Mouse (Mus musculus) left cerebral cortex, postnatal 36 days (tissue): ENCODE data around the gene Gm27021. TPM values are rescaled to one million over a fixed set of nuclear protein-coding genes. Genes with fewer than 3 reads are reported as not detected.

Experiments
- DNase-seq, 2 experiments: peaks; one replicate each; pipeline ENCODE4 v3.0.0; 2021 to 2022; ENCODE audit warnings: low spot score in 2 of 2, mixed read lengths in 1 of 2
- intact Hi-C: fragments of 180-260 bp; cut with DNase I; formaldehyde crosslinking; loops from one replicate; pipeline ENCODE4 v1.15.1; 2025
- total RNA-seq, 2 experiments: library from RNA; stranded (reverse); gene quantifications; 2 replicates each; pipeline ENCODE4 v1.2.3; 2021

Gm27021 gene
- total RNA-seq, 2 experiments from 2014 or later: 0.95 TPM; not detected in 1

DNA sequence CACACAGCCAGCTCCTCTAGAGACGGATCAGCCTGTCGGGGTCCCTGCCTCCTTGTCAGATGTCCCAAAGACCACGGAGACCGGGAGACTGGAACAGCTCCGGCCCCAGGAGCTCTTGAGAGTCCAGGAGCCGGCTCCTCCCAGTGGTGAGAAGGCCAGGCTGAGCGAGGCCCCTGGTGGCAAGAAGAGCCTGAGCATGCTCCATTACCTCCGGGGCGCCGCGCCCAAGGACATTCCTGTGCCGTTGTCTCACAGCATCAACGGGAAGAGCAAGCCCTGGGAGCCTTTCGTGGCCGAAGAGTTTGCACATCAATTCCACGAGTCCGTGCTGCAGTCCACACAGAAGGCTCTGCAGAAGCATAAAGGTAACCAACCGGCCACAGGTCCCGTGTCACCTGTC lies 92.9 kb downstream of the Gm27021 start:
- intact Hi-C loops: no loop called here
- DNase-seq: no peak

DNA sequence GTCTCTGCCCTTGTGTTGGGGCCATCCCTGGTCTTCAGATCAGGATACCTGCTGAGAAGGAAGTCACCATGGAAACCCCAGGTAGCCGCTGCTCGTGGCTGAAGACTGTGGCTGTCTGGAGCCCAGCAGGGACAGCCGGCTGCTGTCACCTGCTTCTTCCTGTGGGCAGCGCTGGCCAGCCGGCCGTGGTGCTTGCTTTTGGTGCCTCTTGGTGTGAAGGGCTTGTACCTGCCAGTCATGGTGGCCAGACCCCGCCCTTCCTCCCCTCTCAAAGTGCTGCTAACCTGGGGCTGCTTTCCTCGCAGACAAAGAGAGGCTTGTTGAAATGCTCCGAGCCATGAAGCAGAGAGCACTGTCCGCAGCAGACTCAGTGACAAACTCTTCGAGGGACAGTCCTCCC lies 94.0 kb downstream of the Gm27021 start:
- intact Hi-C loops: no loop called here
- no peak for DNase-seq

DNA sequence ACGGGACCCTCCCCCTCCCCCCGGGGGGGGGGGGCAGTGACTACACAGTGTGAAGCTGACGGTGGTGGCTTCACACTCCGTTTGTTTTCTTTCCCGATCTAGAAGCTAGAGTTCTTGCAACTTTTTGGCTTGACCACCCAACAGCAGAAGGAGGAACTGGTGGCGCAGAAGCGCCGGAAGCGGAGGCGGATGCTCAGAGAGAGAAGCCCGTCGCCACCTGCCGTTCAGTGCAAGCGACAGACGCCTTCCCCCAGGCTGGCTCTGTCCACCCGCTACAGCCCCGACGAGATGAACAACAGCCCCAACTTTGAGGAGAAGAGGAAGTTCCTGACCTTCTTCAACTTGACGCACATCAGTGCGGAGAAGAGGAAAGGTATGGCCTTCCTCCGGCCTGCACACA lies 95.3 kb downstream of the Gm27021 start:
- intact Hi-C loops: no loop called here

DNA sequence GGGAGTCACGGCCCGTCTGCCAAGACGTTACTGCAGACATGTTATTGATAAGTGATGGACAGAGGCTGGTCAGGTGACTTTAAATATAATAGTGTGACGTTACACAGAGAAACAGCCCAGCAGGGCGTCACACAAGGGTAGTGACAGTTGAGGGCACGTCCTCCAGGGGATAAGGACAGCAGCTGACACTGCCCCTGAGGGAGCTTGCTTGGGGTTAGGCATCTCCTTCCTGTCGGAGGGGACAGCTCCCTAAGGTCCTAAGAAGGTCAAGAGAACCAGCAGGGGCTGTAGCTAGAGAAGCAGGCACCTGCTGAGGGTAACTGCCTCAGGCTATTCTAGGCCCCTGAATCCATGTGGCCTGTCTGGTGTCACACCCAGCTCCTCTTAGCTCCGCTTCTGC lies 96.3 kb downstream of the Gm27021 start:
- no peak for DNase-seq
- intact Hi-C loops: no loop called here

More for the DNA sequence above, 95.3 kb downstream of the Gm27021 start:
- DNase-seq: peak in 1 of 2 experiments; percentile 76

DNA sequence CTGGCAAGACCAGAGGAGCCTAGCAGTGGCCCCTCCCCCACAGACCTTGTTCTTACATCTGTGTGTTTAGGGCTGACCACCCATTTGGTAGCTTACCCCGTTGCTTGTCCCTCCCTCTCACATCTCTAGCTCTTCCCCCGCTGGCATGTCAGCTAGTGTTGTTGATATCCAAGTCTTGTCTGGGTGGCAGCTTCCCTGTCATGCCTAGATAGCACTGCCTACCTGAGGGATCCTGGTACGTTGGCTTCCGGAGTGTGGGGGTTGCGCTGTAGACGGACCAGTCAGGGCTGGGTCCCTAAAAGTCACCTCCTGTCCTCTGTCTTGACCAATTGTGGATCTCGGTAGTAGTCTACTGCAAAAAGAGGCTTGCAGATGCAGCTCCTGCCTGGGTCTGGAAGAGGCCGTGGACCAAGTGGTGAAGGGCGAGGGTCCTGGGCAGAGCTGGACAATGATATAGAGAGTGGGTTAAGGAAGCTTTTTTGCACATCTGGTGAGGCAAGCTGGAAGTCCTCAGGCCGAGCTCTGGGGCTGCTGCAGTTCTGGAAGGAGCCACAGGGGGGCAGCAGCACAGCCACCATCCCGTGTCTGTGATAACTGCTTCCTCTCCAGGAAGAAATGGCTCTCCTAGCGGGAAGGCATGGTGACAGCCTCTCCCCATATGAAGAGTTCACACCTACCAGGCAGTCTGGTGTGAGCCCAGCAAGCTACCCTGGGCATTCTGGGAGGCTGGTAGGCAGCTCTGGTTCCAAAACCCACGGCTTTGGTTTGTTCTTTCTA lies 97.8 kb downstream of the Gm27021 start:
- intact Hi-C loops: no loop called here
- peak; percentile 76 to 77 for DNase-seq

DNA sequence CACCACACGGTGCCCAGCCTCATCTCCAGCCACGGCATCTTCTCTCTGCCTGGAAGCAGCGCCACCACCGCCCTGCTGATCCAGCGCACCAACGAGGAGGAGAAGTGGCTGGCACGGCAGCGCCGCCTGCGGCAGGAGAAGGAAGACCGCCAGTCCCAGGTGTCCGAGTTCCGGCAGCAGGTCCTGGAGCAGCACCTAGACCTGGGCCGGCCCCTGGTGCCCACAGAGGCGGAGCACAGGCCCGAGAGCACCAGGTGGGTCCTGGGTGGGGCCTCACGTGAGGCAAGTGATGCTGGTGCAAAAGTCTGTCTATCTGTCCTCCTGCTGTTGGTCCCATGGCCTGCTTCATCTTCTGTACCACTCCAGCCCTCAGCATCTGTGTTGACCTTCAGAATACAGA lies 98.8 kb downstream of the Gm27021 start:
- no peak for DNase-seq
- intact Hi-C loops: no loop called here

DNA sequence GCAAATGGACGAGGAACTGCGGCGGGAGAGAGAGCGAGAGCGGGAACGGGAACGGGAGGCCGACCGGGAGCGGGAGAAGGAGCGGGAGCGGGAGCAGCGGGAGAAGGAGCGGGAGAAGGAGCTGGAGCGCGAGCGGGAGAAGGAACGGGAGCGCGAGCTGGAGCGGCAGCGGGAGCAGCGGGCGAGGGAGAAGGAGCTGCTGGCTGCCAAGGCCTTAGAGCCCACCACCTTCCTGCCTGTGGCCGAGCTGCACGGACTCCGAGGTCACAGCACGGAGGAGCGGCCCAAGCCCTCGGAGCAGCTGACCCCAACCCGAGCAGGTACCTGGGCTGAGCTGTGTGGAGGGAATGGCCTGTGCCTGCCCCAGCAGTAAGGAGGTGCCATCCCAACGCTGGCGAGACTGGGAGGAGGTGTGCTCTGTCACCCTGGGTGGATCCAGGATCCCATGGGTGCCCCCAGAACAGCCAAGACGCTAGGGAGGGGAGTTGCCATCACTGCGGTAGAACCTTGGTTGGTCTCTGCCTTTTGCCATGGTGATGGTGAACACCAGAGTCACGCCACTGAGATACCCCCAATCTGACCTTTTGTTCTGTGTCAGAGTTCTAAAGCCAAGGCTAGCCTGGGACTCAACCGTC lies 99.6 kb downstream of the Gm27021 start:
- no peak for DNase-seq
- intact Hi-C loops: no loop called here

DNA sequence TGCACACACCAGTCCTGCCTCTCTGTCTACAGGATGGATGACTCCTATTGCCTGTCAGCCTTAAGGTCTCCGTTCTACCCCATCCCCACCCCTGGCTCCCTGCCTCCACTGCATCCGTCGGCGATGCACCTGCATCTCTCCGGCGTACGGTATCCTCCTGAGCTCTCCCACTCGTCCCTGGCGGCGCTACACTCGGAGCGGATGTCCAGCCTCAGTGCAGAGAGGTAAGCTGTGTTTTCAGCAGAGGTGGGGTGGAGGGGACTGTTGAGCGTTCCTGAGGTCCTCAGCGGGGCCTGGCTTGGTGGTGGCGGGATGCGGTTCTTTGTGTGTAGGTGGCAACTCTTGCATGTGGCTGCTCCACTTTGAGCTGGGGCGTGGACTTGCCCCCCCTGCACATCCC lies 100.1 kb downstream of the Gm27021 start:
- DNase-seq: no peak
- intact Hi-C loops: no loop called here

DNA sequence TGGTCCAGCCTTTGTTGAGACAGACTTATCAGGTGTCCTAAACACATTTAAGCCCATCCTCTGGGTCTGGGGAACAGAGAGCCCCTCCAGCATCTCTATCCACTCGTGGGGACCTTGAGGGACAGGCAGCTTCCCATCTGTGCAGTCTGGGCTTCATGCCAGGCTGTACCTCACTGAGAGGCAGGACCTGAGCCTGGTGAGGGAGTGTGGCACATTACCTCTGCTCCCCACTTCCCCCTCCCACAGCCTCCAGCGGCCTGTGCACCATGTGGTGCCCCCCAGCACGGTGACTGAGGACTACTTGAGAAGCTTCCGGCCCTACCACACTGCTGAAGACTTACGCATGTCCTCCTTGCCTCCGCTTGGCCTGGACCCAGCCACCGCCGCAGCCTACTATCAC lies 101.2 kb downstream of the Gm27021 start:
- no peak for DNase-seq
- intact Hi-C loops: no loop called here

DNA sequence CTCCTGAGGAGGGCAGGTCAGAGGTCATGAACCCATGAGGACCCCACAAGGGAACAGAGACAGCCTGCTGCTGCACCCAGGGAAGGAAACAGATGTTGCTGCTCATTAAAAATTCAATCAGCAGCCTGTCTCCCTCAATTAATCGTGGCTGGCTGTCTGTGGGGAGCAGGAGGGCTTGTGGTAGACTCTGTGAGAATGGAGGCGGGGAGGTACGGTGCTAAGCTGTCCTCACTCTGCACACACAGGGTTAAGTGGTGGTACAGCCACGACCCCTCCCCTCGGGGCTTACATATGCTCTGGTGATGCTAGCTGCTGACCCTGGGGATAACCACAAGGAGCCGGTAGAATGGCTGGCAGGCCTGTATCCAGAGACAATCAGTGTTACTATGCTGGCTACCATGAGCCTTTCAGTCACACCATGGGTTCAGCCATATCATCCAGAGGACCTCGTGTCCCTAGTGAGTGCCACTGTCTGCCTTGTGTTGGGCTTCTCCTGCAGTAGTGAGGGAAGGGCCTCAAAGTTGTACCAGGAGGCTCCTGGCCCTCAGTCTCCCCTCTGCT lies 102.6 kb downstream of the Gm27021 start:
- no peak for DNase-seq
- intact Hi-C loops: no loop called here

DNA sequence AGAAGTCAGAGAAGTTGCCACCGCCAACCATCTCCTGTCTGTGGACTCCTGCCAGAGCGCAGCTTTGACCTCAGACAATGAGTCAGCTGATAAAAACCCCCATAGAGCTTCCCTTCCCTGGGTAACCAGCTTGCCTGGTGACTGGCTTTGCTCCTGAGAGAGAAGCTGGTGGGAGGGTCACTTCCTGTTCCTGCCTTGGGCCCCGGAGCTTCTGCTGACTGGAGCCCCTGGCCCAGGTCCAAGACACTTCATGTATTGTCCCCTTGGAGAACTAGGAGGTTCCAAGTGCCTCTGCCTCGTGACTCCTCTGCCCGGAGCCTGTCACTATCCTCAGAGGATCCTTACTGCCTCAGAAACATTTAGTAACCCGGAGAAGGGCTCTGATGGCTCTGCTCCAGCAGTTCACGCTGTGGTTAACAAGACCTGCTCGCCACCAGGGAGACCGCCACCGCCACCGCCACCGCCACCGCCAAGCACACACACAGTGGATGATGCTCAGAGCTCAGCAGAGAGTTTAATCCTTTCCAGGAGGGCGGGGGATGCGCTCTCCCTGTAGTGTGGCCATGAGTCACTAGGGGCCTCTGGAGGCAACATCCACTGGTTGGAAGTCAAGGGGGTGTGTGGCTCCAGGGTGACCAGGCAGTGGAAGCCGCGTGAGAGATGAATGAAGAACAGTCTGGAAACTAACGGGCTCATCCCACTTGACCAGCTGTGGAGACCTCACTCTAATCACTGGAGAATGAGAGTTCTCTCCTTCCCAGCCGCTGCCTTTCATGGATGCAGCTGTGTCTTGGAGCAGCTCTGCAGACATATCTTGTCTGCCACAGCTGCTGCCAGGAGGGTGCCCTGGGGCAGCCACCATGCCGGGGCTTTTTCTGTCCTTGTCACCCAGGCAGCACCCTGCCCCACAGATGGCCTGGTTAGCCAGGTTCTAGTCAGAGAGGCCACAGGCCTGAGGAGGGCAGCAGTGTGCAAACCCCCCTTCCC lies 103.7 kb downstream of the Gm27021 start:
- intact Hi-C loops: loop anchor here (5.0 kb wide), 1 partner anchor 33 kb away; no protein-coding TSS in a partner anchor
- DNase-seq: peak in 1 of 2 experiments; percentile 62

DNA sequence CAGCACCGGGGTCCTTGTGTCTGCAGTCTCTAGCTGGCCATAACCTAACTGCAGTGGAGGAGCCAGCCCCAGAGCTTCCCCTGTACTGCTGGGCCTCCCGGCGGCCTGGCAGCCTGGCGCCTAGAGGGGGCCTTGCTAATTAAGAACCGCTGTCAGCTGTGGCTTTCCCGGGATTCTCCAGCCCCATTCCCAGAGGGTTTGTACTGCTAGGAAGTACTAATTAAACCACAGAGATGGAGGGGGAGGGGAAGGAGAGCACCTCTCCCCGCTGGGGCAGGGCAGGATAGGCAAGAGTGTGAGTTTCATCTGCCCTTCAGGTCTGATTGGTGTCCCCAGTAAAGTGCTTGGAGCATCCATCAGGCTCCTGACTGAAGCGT lies 104.5 kb downstream of the Gm27021 start:
- DNase-seq: no peak
- intact Hi-C loops: loop anchor here (5.0 kb wide), 1 partner anchor 34 kb away; no protein-coding TSS in a partner anchor

DNA sequence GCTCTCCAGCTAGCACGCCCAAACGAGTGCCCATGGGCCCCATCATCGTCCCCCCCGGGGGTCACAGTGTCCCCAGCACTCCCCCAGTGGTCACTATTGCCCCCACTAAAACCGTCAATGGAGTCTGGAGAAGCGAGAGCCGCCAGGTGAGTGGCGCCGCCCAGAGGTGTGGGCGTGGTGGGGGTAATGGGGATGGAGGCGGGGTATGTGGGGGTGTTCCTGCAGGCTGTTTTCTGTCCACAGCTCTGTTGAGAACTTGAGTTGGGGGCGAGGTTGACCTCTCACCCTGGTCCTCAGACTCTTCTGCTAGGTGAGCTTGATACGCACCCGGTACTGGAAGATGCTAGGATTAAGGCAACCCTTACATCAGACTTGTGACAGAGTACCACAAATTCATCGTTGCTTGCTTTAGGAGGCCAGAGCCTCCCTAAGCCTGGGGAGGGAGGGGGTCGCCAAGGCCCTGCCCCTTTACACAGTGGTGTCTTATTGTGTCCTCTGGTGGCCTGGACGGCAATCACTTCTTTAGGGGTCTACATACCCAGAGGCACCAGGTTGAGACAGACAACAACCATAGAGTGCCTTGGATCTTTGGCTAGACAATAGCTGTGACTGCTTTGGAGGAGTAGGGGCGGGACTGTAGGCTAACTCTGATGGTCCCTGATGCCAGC lies 105.1 kb downstream of the Gm27021 start:
- DNase-seq: no peak
- intact Hi-C loops: loop anchor here (5.0 kb wide), 1 partner anchor 34 kb away; no protein-coding TSS in a partner anchor

DNA sequence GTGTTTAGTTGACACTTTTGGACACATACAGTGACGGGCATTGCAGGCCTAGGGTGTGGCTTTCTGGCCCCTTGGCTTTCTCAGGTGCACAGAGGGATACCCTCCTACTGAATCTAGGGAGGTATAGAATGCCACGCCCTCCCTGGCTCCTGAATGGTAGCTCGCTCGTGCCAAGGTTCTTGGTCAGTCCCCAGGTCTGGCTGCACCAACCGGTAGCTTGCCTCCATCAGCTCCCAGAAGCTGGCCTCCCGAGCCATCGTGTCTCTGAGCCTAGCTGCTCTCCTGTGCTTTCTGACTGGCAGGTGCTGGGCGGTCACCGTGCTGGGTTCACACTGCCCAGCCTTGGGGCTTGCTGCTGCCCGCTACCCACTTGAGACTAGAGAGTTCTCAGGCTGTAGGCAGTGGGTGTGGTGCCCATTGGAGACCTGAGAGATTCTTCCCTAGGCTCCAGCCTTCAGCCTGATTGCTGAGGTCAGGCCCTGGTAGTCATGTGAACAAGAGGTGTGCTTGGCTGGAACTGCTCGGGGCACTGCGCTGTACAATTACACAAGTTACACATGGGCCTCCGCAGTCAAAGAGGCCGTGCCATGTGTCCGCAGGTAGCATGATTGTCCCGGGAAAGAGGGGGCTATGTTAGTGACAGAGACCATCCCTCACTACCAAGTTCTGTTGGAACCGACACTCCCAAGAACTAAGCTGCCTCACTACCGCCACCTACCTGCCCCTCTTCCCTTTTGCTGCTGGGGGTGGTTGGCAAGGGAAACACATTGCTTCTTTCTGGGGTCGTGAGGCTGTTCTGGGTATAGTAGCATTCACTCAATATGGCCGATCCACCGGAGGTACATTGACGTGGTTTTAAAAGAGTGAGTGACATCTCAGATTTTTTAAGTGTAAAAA lies 106.1 kb downstream of the Gm27021 start:
- no peak for DNase-seq
- intact Hi-C loops: loop anchor here (5.0 kb wide), 1 partner anchor 36 kb away; no protein-coding TSS in a partner anchor

DNA sequence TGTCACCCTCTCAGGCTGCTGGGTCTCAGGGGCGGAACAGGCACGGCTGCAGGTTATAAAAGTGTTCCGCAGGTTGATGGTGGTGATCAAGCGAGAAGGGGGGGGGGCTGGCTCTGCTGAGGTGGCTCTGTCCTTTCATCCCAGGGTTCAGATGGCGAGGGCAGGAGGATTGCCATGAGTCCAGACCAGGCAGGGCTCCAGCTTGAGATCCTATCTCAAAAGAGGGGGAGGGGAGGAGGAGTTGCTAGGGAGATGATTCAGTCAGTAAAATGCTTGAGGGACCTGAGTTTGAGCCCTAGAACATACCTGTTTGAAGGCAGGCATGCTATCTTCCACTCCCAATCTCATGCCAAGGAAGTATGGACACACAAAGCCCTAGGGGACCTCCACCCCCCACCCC lies 107.3 kb downstream of the Gm27021 start:
- intact Hi-C loops: loop anchor here (5.0 kb wide), 1 partner anchor 37 kb away; no protein-coding TSS in a partner anchor
- DNase-seq: no peak

DNA sequence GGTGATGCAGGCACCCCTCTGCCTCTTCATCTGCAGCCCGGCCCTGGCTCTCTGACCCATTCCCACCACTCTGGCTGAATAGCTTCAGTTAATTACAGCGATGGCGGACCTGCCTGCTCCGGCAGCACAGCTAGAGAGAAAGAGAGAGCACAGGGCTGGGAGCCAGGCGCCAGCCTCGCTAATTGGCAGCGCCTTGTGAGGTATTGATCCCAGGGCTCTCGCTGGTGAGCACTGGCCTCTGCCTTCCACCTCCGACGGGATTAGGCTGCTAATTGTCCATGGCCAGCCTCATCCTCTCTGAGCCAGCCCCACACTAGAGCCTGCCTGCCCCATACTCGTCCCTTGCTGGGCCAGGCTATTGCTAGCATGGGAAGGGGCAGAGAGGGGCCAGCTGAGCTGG lies 108.2 kb downstream of the Gm27021 start:
- intact Hi-C loops: loop anchor here (5.0 kb wide), 1 partner anchor 38 kb away; no protein-coding TSS in a partner anchor
- DNase-seq: no peak
